25 mouse cellular contexts compared by ENCODE assay signal in genomic region chr4:47467196-47467595, GRCm38 (mm10).
"Had no signal": no experiment of that assay in that cellular context is flagged by ENCODE, and none has a peak within 500 bp of the region (broad histone marks: within the 10 kb centered on the region; RNA-seq: fewer than 3 reads in every experiment).

No protein-coding gene starts in this region.

- H3K9me3 ChIP-seq: heart, embryonic 15.5 days; hindbrain, embryonic 15.5 days had no signal

- H3K4me3 ChIP-seq: heart, embryonic 13.5 days; heart, embryonic 15.5 days; hindbrain, embryonic 13.5 days; hindbrain, embryonic 15.5 days; kidney, embryonic 15.5 days; limb, embryonic 13.5 days; limb, embryonic 15.5 days; liver, embryonic 12.5 days had no signal

- H3K27me3 ChIP-seq: heart, embryonic 13.5 days; heart, embryonic 15.5 days; hindbrain, embryonic 13.5 days; hindbrain, embryonic 15.5 days; kidney, embryonic 15.5 days; limb, embryonic 13.5 days; limb, embryonic 15.5 days; liver, embryonic 12.5 days had no signal

- DNase-seq: gastrocnemius, postnatal 14 days; gastrocnemius, postnatal 36 days; heart, adult 18-20 months; heart, postnatal 14 days; heart, postnatal 36 days; kidney, adult 11 months; kidney, adult 2 months; kidney, adult 9 months; kidney, postnatal 14 days; kidney, postnatal 36 days; layer of hippocampus, adult 9-11 months; layer of hippocampus, postnatal 36 days; left cerebral cortex, postnatal 4 days had no signal

- ATAC-seq: hindbrain, postnatal 0 days; intestine, embryonic 16.5 days; liver, embryonic 12.5 days had no signal

- H3K9ac ChIP-seq: heart, embryonic 13.5 days; heart, embryonic 15.5 days; hindbrain, embryonic 13.5 days; hindbrain, embryonic 15.5 days; kidney, embryonic 15.5 days; limb, embryonic 13.5 days; limb, embryonic 15.5 days; liver, embryonic 12.5 days; liver, embryonic 14.5 days had no signal

- H3K4me2 ChIP-seq: heart, embryonic 13.5 days; heart, embryonic 15.5 days; hindbrain, embryonic 13.5 days; hindbrain, embryonic 15.5 days; kidney, embryonic 15.5 days; limb, embryonic 13.5 days; limb, embryonic 15.5 days; liver, embryonic 12.5 days had no signal

- H3K27ac ChIP-seq: heart, embryonic 13.5 days; heart, embryonic 15.5 days; hindbrain, embryonic 13.5 days; hindbrain, embryonic 15.5 days; hindbrain, postnatal 0 days; kidney, embryonic 15.5 days; kidney, postnatal 0 days; limb, embryonic 13.5 days; limb, embryonic 15.5 days; liver, embryonic 12.5 days; liver, embryonic 14.5 days had no signal

- H3K4me1 ChIP-seq: heart, embryonic 15.5 days; hindbrain, embryonic 15.5 days; kidney, embryonic 15.5 days; limb, embryonic 13.5 days; limb, embryonic 15.5 days; liver, embryonic 12.5 days had no signal
